Mouse (Mus musculus): ENCODE data around the gene Slc7a14.

Slc7a14 gene

GRCm38 (mm10) chr3:31209001-31209400 lies 101.2 kb downstream of the Slc7a14 start:
- in situ Hi-C loops (cut with MboI, MseI): no loop called here

DNA sequence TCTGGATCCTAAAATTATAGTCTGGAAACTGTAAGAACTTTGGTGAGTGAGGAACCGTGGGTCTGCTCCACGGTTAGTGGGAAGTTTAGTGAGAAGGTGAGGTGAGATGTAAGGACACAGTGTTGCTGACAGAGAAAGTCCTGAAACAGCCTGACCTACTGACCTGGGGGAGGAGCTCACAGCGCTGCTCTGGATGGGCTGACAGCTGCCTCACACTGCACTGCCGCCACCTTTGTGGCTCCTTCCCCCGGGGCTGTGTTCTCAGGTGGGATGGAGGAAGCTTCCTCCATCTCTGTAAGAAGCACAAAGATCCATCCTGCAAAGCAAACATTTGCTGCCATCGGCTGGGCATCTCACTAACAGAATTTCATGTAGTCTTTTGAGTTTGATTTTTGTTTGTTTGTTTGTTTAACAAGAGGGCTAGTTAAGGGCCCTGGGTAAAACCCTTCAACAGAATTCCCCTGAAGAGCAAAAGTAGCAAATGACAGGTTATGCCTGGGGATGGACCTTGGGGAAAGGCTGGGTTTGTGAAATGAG lies 101.7 kb downstream of the Slc7a14 start:
- in situ Hi-C loops (cut with MboI, MseI): no loop called here

DNA sequence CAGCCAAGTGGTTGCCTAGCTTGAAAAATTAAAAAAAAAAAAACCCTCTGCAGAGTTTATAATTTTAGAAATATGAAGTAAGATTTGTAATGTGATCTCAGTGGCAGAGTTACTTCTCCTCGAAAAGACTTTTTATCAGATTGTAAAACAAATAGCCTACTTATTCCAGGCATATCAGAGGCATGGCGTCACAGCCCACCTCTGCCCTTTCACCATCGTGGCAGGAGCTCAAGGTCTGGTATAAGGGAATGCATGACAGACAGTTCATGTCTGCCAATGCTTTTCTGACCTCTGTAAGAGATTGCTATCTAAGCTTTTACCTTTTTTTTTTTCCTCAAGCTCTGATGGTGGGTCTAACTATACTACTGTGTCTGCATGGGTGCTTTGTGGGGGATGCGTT lies 102.1 kb downstream of the Slc7a14 start:
- in situ Hi-C loops (cut with MboI, MseI): no loop called here

GRCm38 (mm10) chr3:31205167-31205566 lies 105.0 kb downstream of the Slc7a14 start:
- in situ Hi-C loops (cut with MboI, MseI): no loop called here

- in situ Hi-C loops (cut with MboI, MseI): no loop called here
These were observed 106.2 kb downstream of the Slc7a14 start for GRCm38 (mm10) chr3:31203947-31204346.

- in situ Hi-C loops (cut with MboI, MseI): no loop called here
These were observed 110.9 kb downstream of the Slc7a14 start for GRCm38 (mm10) chr3:31199162-31199877.

- in situ Hi-C loops (cut with MboI, MseI): no loop called here
These were observed 118.8 kb downstream of the Slc7a14 start for GRCm38 (mm10) chr3:31191402-31191801.

DNA sequence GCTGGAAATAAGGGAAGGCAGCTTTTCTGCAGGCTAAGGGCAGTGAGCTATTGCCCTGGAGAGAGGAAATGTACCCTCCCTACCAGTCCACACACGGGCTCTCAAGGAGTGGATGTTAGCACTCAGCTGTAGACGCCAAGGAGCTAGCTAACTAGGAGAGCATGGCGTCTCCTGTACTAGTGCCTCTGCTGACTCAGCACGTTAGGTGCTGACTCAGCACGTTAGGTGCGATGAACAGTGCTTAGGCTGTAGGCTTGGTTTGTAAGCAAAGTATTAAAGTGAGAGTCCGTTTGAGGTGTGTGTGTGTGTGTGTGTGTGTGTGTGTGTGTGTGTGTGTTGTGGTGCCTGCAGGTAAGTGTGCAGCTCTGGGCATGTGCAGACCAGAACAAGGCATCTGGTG lies 119.8 kb downstream of the Slc7a14 start:
- in situ Hi-C loops (cut with MboI, MseI): no loop called here

- in situ Hi-C loops (cut with MboI, MseI): loop anchor here (10.0 kb wide), 1 partner anchor 1022 kb away; no protein-coding TSS in a partner anchor
These were observed 143.8 kb downstream of the Slc7a14 start for GRCm38 (mm10) chr3:31166365-31166871.

DNA sequence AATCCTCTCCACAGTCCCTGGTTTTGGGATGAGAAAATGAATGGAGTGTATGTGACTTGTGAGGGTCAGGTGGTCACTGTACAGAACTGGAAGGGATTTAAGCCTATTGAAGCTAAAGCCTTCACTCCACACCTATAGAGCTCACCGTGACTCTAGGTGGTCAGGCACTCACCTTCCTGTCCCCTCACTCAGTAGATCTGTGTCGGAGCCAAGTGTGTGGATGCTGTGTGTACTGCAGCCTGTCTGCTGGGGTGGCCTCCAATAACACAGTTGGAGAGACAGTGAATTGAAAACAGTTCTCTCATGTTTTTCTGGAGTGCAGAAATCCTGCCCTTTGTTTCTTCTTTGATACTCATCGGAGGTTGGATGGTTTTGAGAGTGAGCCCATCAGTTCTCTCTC lies 144.4 kb downstream of the Slc7a14 start:
- in situ Hi-C loops (cut with MboI, MseI): loop anchor here (10.0 kb wide), 1 partner anchor 1021 kb away; no protein-coding TSS in a partner anchor

DNA sequence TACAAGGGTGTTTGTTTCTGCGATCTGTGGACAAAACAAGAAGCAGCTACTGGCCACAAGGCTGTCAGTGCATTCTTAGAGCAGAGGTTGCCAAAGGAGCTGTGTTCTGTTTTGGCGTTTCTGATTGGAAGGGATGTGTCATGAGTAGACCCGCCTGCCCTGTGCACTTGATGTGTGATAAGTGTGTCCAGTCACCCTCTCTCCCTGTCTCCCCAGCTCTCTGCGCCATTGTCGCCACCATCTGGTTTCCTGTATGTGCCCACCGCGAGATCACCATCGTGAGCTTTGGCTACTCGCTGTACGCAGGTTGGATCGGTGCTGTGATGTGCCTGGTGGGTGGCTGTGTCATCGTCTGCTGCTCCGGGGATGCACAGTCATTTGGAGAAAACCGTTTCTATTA lies 147.3 kb downstream of the Slc7a14 start:
- in situ Hi-C loops (cut with MboI, MseI): loop anchor here (10.0 kb wide), 1 partner anchor 1018 kb away; no protein-coding TSS in a partner anchor

DNA sequence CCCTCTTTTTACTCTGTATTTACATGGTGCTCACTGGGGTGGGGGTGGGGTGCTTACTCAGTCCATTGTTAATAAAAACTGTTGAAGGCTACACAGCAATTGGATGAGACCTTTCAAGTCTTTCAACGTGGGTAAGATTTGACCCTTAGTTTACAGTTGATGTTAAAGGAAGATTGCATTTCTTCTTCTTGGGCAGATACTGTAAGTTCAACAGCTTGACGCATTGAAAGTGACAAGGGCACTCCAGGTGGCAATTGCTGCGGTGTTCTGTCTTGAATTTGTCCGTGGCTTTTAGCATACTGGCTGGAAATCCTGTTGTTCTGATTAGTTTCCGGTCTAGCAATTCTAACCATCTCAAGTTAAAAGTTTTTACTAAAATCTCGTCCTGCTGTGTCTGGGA lies 148.8 kb downstream of the Slc7a14 start:
- in situ Hi-C loops (cut with MboI, MseI): loop anchor here (10.0 kb wide), 1 partner anchor 1017 kb away; no protein-coding TSS in a partner anchor

- in situ Hi-C loops (cut with MboI, MseI): loop anchor here (10.0 kb wide), 1 partner anchor 1015 kb away; no protein-coding TSS in a partner anchor
These were observed 150.1 kb downstream of the Slc7a14 start for GRCm38 (mm10) chr3:31160046-31160445.

GRCm38 (mm10) chr3:31157776-31158175 lies 152.4 kb downstream of the Slc7a14 start:
- in situ Hi-C loops (cut with MboI, MseI): no loop called here

DNA sequence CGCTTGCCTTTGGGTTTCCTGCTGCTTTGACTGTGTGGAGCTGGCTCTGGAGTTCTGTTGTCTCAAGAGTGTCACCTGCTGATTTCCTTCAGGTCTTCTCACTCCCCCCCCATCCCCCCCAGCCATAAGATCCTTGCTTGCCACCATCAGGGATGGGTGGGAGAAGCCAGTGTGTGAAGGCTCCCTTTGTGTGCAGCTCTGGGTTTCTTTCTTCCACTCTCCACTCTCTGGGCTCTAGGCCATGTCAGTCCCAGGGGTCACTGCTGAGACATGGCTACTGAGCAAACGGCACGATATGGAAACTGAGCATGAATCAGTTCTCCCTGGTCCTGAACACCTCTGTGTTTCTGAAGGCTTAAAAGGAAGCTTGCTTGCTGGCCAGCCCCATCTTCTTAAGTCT lies 154.1 kb downstream of the Slc7a14 start:
- in situ Hi-C loops (cut with MboI, MseI): no loop called here
